Mouse (Mus musculus): ENCODE measurements around the gene Map3k11. TPM values are rescaled to one million over a fixed set of nuclear protein-coding genes. Genes with fewer than 3 reads are reported as not detected.

The Map3k11 gene
- polyA plus RNA-seq, 1 experiment, result 19.0 TPM

DNA sequence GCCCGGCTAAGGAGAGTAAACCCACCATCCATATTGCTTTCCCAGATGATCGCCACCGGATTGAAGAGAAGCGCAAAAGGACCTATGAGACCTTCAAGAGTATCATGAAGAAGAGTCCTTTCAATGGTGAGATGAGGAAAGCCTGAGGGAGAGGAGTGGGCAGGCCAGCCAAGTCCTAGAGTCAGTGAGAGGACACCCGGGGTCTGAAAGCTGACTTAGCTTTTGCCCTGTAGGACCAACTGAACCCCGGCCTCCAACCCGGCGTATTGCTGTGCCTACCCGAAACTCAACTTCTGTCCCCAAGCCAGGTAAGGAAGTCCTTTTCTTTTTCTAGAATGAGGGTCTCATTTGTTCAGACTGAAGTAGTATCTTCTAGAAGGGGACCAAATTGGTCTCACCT lies 43.3 kb upstream of the Map3k11 start:
- Histone ChIP-seq H3K36me3 (ENCODE audit: control insufficient read depth, insufficient read depth) (peaks cover 43% of the 10 kb centered on the region), H3K4me3 (no peak overlapping the region), H3K27me3 (ENCODE audit: control insufficient read depth, insufficient read depth, insufficient read length) (no peaks in the 10 kb centered on the region), H3K79me2 (ENCODE audit: control insufficient read depth, insufficient read depth) (no peaks in the 10 kb centered on the region), H3ac (ENCODE audit: control insufficient read depth, insufficient read length) (no peak overlapping the region), H3K4me2 (ENCODE audit: low read depth) (no peak overlapping the region)
- TF ChIP-seq MYOD1 (IDR thresholded peaks at IDR 0.05; ENCODE audit: control insufficient read depth in 1 of 3, insufficient read length in 2 of 3, low read depth in 2 of 3) (no peak), TCF12 (IDR thresholded peaks at IDR 0.05; ENCODE audit: insufficient read depth, poor library complexity, severe bottlenecking) (no peak), MAX (IDR thresholded peaks at IDR 0.05; ENCODE audit: low read depth) (no peak), E2F4 (IDR thresholded peaks at IDR 0.05; ENCODE audit: insufficient read depth) (no peak), TCF3 (IDR thresholded peaks at IDR 0.05; ENCODE audit: insufficient read length, low read depth) (no peak), REST (IDR thresholded peaks at IDR 0.05; ENCODE audit: insufficient read depth, insufficient read length) (no peak)

DNA sequence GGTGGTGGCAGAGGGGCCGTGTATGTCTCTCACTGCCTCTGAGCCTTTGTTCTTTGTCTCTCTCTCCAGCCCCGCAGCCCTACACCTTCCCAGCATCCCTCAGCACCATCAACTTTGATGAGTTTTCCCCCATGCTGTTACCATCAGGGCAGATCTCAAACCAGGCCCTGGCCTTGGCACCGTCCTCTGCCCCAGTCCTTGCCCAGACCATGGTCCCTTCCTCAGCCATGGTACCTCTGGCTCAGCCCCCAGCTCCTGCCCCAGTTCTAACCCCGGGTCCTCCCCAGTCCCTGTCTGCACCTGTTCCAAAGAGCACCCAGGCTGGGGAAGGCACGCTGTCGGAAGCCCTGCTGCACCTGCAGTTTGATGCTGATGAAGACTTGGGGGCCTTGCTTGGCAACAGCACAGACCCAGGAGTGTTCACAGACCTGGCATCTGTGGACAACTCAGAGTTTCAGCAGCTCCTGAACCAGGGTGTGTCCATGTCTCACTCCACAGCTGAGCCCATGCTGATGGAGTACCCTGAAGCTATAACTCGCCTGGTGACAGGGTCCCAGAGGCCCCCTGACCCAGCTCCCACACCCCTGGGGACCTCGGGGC lies 41.7 kb upstream of the Map3k11 start:
- Histone ChIP-seq H3ac (ENCODE audit: control insufficient read depth, insufficient read length) (no peak overlapping the region), H3K79me2 (ENCODE audit: control insufficient read depth, insufficient read depth) (no peaks in the 10 kb centered on the region), H3K4me2 (ENCODE audit: low read depth) (no peak overlapping the region), H3K4me3 (no peak overlapping the region), H3K27me3 (ENCODE audit: control insufficient read depth, insufficient read depth, insufficient read length) (no peaks in the 10 kb centered on the region), H3K36me3 (ENCODE audit: control insufficient read depth, insufficient read depth) (peaks cover 41% of the 10 kb centered on the region)
- TF ChIP-seq MYOD1 (IDR thresholded peaks at IDR 0.05; ENCODE audit: control insufficient read depth in 1 of 3, insufficient read length in 2 of 3, low read depth in 2 of 3) (no peak), REST (IDR thresholded peaks at IDR 0.05; ENCODE audit: insufficient read depth, insufficient read length) (no peak), USF1 (IDR thresholded peaks at IDR 0.05; ENCODE audit: low read depth) (no peak), SRF (IDR thresholded peaks at IDR 0.05; ENCODE audit: control insufficient read depth, insufficient read length, low read depth) (no peak), E2F4 (IDR thresholded peaks at IDR 0.05; ENCODE audit: insufficient read depth) (no peak), TCF3 (IDR thresholded peaks at IDR 0.05; ENCODE audit: insufficient read length, low read depth) (no peak), MYOG (IDR thresholded peaks at IDR 0.05; ENCODE audit: control insufficient read depth in 1 of 3, insufficient read depth in 1 of 3, insufficient read length in 2 of 3, low read depth in 2 of 3) (no peak), TCF12 (IDR thresholded peaks at IDR 0.05; ENCODE audit: insufficient read depth, poor library complexity, severe bottlenecking) (no peak), CEBPB (IDR thresholded peaks at IDR 0.05; ENCODE audit: insufficient read depth, poor library complexity, severe bottlenecking) (no peak), MAX (IDR thresholded peaks at IDR 0.05; ENCODE audit: low read depth) (no peak), POLR2AphosphoS2 (IDR thresholded peaks at IDR 0.05; ENCODE audit: insufficient read length, low read depth) (no peak)

DNA sequence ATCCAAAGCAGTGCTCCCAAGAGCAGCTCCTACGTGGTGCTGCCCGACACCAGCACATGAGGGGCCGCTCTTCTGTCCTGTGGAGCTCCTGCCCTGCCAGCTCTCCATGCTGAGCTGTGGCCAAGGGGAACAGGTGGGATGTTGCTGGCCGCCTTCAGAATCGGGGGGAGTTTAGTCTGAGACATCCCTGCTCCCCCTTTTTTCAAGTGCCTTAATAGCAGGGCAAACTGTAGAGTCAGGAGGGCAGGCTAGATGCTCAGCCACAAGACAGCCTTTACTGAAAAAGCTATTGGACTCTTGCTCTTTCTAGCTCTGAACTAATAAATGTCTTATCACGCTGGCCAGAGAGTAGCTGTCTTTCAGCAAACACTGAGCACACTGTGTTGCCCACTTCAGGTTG lies 40.8 kb upstream of the Map3k11 start:
- H3K79me2 ChIP-seq (ENCODE audit: control insufficient read depth, insufficient read depth), result no peaks in the 10 kb centered on the region
- H3ac ChIP-seq (ENCODE audit: control insufficient read depth, insufficient read length), result no peak overlapping the region
- no peak overlapping the region for H3K4me2 ChIP-seq (ENCODE audit: low read depth)
- peaks cover 31% of the 10 kb centered on the region for H3K36me3 ChIP-seq (ENCODE audit: control insufficient read depth, insufficient read depth)
- TF ChIP-seq TCF3 (IDR thresholded peaks at IDR 0.05; ENCODE audit: insufficient read length, low read depth) (no peak), MYOD1 (IDR thresholded peaks at IDR 0.05; ENCODE audit: control insufficient read depth in 1 of 3, insufficient read length in 2 of 3, low read depth in 2 of 3) (no peak), MAX (IDR thresholded peaks at IDR 0.05; ENCODE audit: low read depth) (no peak), MYOG (IDR thresholded peaks at IDR 0.05; ENCODE audit: control insufficient read depth in 1 of 3, insufficient read depth in 1 of 3, insufficient read length in 2 of 3, low read depth in 2 of 3) (no peak), REST (IDR thresholded peaks at IDR 0.05; ENCODE audit: insufficient read depth, insufficient read length) (no peak), SRF (IDR thresholded peaks at IDR 0.05; ENCODE audit: control insufficient read depth, insufficient read length, low read depth) (no peak), USF1 (IDR thresholded peaks at IDR 0.05; ENCODE audit: low read depth) (no peak), CEBPB (IDR thresholded peaks at IDR 0.05; ENCODE audit: insufficient read depth, poor library complexity, severe bottlenecking) (no peak), TCF12 (IDR thresholded peaks at IDR 0.05; ENCODE audit: insufficient read depth, poor library complexity, severe bottlenecking) (no peak), POLR2A (IDR thresholded peaks at IDR 0.05; ENCODE audit: insufficient read length, low read depth) (no peak), POLR2AphosphoS2 (IDR thresholded peaks at IDR 0.05; ENCODE audit: insufficient read length, low read depth) (no peak), E2F4 (IDR thresholded peaks at IDR 0.05; ENCODE audit: insufficient read depth) (no peak)
- no peak overlapping the region for H3K4me3 ChIP-seq
- no peaks in the 10 kb centered on the region for H3K27me3 ChIP-seq (ENCODE audit: control insufficient read depth, insufficient read depth, insufficient read length)

DNA sequence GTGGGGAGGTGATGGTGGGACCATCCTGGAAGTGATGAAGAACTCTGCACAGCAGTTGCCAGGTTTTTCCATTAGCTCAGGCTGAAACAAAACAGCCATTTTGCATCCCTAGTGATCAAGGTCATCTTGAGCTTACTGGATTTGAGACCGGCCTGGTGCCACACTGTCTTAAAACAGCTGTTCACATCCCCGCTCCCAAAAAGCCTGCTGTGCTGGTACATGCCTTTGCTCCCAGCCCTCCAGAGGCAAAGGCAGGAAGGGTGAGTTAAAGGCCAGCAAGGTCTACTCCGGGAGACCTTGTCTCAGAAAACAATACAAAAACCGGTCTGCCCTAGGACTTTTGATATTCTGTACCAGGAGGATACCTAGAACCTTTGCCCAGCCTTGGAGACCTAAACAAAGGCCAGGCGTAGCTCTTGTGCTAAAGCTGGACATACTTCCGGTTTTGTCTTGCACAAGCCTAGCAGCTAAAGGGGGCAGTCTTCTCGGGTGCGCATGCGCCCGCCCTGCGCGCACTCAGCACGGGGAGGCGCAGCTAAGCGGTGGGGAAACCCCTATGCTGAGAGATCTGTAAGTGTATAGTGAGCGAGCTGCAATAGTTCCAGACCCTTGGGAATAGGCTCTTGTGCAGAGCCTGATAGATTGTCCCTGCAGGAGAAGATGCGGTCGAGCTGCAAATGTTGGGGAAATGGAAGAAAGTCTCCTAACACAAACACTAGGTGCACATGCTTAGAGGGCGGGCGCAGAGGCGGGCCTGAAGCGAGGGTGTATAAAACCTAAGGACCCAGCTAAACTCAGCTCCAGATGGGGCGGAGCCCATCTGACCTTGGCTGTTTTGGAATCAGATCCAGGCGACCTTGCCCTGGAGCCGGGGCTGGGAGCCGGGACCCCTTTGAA lies 39.9 kb upstream of the Map3k11 start:
- peaks cover 24% of the 10 kb centered on the region for H3K36me3 ChIP-seq (ENCODE audit: control insufficient read depth, insufficient read depth)
- TF ChIP-seq MYOG (IDR thresholded peaks at IDR 0.05; ENCODE audit: control insufficient read depth in 1 of 3, insufficient read depth in 1 of 3, insufficient read length in 2 of 3, low read depth in 2 of 3), result no peak
- TF ChIP-seq MYOD1 (IDR thresholded peaks at IDR 0.05; ENCODE audit: control insufficient read depth in 1 of 3, insufficient read length in 2 of 3, low read depth in 2 of 3), result no peak
- no peak for TF ChIP-seq TCF3 (IDR thresholded peaks at IDR 0.05; ENCODE audit: insufficient read length, low read depth)
- no peak for TF ChIP-seq E2F4 (IDR thresholded peaks at IDR 0.05; ENCODE audit: insufficient read depth)
- TF ChIP-seq SRF (IDR thresholded peaks at IDR 0.05; ENCODE audit: control insufficient read depth, insufficient read length, low read depth), result peak; percentile 67
- TF ChIP-seq TCF12 (IDR thresholded peaks at IDR 0.05; ENCODE audit: insufficient read depth, poor library complexity, severe bottlenecking), result no peak
- TF ChIP-seq MAX (IDR thresholded peaks at IDR 0.05; ENCODE audit: low read depth), result no peak
- peak; percentile 87 for TF ChIP-seq POLR2AphosphoS2 (IDR thresholded peaks at IDR 0.05; ENCODE audit: insufficient read length, low read depth)
- no peak for TF ChIP-seq USF1 (IDR thresholded peaks at IDR 0.05; ENCODE audit: low read depth)
- TF ChIP-seq POLR2A (IDR thresholded peaks at IDR 0.05; ENCODE audit: insufficient read length, low read depth), result peak; percentile 55
- TF ChIP-seq CEBPB (IDR thresholded peaks at IDR 0.05; ENCODE audit: insufficient read depth, poor library complexity, severe bottlenecking), result peak; percentile 58
- TF ChIP-seq REST (IDR thresholded peaks at IDR 0.05; ENCODE audit: insufficient read depth, insufficient read length), result no peak
- H3K27me3 ChIP-seq (ENCODE audit: control insufficient read depth, insufficient read depth, insufficient read length), result no peaks in the 10 kb centered on the region
- no peaks in the 10 kb centered on the region for H3K79me2 ChIP-seq (ENCODE audit: control insufficient read depth, insufficient read depth)
- peak overlapping the region; percentile 87 for H3K4me2 ChIP-seq (ENCODE audit: low read depth)
- H3ac ChIP-seq (ENCODE audit: control insufficient read depth, insufficient read length), result no peak overlapping the region
- H3K4me3 ChIP-seq, result peak overlapping the region; percentile 8
